Mouse (Mus musculus): ENCODE measurements around the gene Robo2.

DNA sequence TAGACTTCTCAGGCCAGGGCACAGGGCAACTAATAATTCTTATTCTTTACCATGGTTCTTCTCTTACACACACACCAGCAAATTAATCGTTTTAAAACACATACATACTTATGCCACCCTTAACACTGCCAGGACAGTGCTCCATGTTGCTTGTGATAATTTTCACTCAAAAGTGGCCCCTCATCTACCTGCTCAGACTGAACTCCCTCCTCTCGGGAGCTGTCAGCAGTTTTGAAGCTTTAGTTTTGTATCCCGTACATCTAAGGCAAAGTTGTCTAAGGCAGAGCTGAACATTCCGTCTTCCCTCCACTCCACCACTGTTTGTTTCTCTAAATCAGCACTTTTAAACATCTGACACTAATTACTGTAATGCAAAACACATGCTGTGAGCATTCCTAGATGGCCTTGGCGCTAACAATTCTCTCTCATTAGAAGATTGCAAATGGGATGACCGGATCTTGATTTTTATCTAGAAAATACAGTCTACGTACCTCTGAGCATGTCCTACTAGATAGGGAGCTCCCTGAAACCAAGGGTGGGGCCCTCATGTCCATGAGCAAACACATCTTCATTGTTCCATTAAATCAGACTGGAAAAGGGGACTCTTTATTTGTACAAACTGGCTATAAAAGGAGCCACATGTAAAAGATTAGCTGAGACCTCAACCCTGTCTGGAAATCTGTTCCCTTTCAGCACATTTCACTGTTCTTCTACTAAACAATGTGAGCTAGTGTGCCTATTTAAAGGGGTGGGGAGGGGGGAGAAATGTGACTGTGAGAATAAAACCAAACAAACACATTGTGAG, 318.4 kb downstream of the Robo2 start:
- no peak for TF ChIP-seq GATA1 (IDR thresholded peaks at IDR 0.05; ENCODE audit: borderline replicate concordance, low read length)
- TF ChIP-seq FLI1 (IDR thresholded peaks at IDR 0.05; ENCODE audit: low read length), result no peak

Data from megakaryocyte, embryonic 14.5 days (primary cell).